Mouse (Mus musculus) kidney, postnatal 10 days (tissue): ENCODE measurements around the gene Dnase1l1.

Experiments used
- DNase-seq: peaks from one replicate; pipeline ENCODE4 v3.0.0; 2021; ENCODE audit warnings: mixed read lengths

Dnase1l1 gene

GRCm38 (mm10) chrX:74281732-74282394, at the start of gene Dnase1l1, which contains the start of gene Taz:
Dnase1l1 (minus strand) TSS chrX:74282337.
Taz (plus strand) TSS chrX:74281912.
- peak; percentile 88 for DNase-seq

DNA sequence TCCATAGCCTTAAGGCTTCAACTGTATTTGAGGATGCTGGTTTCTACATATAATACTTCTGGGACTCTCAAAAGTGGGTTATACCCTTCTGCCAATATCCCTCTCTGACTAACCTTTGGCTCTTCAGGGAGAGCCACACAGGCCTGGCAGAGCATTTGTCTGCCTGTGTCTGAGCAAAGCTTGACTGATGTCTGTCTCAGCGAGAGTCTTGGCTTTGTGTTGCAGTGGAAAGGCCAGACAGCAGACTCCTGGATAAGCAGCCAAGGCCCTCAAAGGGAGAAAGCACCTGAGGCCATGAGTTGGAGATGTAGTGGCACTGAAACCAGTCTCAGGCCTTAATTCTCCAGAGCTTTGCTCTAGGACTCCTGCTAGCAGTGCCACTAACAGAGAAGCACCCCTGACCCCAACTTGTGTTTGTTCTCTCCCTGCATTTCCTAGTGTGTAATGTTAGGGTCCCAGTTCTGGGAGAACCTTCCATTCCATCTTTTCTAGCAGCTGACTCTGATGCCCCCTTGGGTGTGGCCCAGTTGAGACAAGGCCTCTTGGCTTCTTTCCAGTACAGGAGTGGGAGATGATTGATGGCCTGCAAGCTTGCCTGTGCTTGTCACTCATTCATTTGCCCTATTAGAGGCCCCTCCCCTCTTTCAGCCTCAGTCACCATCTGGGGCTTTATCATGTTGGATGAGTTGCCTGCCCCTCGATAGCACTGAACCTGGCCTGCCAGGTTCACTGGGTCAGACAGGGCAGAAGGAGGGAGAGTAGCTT, 48.2 kb upstream of the Dnase1l1 start:
- no peak for DNase-seq

- DNase-seq: no peak
These were observed 47.1 kb upstream of the Dnase1l1 start for GRCm38 (mm10) chrX:74329215-74329671.

GRCm38 (mm10) chrX:74328725-74329161, 46.6 kb upstream of the Dnase1l1 start, which contains the start of gene Plxna3:
Plxna3 (plus strand) TSS chrX:74329066.
- peak; percentile 81 for DNase-seq

DNA sequence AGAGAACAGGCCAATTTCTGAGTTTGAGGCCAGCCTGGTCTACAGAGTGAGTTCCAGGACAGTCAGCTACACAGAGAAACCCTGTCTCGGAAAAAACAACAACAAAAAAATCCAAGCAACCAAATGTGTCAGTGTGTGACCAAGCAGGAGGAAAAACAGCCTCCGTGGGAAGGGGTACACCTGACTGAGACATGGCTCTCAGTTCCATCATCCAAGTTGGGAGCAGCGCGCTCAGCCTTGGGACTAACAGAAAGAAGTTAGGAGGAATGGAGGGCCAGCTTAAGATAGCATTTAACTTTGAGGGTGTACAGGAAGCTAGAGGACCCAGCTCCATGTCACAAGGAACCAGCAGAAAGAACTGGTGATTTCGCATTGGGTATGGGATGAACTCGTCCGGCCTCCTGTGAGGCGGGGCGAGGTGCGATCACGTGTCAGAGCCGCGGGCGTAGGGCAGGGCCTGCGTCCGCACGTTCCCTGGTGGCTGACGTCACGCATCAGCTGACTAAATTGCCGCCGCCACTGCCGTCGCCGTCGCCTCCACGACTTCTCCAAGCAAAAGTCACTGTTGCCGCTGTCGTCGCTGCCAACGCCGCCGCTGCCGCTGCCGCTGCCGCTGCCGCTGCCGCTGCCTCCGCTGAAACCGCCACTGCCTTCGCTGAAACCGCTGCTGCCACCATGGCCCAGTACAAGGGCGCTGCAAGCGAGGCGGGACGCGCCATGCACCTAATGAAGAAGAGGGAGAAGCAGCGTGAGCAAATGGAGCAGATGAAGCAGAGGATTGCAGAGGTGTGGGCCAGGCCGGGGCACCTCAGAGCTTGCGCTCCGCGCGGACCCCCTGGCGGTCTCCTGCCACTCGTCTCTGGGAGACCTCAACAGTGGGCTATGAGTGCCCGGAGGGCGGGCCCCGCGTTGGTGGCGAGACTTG, 30.7 kb upstream of the Dnase1l1 start, which contains the start of gene Fam50a:
Fam50a (plus strand) TSS at position 494 of the 925 bp plus-strand sequence.
- peak; percentile 94 for DNase-seq

GRCm38 (mm10) chrX:74304867-74305700, 22.9 kb upstream of the Dnase1l1 start, which contains the start of gene Gdi1:
Gdi1 (plus strand) TSS chrX:74304998.
- DNase-seq: peak; percentile 82

DNA sequence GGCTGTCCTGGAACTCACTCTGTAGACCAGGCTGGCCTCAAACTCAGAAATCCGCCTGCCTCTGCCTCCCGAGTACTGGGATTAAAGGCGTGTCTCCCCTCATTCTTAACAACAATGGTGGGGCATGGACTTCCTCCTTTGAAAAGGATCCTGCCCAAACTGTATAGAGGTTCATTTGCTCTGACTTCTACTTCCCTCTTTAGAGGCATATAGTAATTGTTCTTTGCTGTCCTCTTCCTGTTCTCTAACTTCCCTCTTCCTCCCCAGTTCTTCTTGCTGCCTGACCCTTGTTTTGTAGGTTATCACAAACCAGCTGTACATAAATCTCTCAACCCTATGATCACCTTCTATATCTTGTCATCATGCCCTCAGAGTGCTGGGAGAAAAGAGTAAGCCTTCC, 17.6 kb upstream of the Dnase1l1 start:
- DNase-seq: no peak

DNA sequence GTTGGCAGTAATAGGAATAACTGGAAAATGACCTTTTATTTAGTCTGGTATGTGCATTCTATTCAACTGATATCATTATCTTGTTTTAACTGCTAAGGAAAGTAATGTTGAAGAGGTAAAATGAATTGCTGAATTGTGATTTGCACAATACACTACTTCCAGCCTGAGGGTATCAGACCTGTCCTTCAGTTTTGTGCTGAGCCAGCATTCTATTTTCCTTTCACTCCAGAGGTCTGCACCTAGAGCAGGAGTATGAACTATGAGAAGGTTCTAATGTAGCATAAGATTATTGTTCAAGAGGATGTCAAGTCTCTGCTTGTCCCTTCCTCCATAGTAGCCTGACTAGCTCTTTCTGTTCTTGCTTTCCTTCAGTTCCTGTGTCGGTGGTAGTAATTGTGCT, 16.2 kb upstream of the Dnase1l1 start:
- no peak for DNase-seq

GRCm38 (mm10) chrX:74296538-74297448, 14.7 kb upstream of the Dnase1l1 start, which contains the start of gene Atp6ap1:
Atp6ap1 (plus strand) TSS chrX:74297097.
- DNase-seq: peak; percentile 95

DNA sequence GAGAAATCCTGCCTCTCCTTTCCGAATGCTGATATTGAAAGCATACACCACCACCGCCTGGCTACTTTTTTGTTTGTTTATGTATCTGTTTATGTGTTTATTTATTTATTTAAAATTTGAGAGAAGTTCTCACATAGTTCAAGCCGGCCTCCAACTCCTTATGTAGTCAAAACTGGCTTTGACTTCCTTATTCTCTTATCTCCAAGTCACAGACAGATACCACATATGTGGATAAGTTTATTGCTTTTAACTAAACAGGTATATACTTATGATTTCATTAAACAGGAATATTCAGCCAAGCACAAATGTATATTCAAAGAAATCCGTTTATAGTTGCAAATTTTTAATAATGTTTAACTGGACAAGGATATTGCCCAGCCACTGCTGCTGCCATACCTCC, 11.3 kb upstream of the Dnase1l1 start:
- DNase-seq: no peak

- no peak for DNase-seq
These were observed 928 bp upstream of the Dnase1l1 start for GRCm38 (mm10) chrX:74283092-74283437.

GRCm38 (mm10) chrX:74282395-74283091, 406 bp upstream of the Dnase1l1 start:
- peak; percentile 91 for DNase-seq

DNA sequence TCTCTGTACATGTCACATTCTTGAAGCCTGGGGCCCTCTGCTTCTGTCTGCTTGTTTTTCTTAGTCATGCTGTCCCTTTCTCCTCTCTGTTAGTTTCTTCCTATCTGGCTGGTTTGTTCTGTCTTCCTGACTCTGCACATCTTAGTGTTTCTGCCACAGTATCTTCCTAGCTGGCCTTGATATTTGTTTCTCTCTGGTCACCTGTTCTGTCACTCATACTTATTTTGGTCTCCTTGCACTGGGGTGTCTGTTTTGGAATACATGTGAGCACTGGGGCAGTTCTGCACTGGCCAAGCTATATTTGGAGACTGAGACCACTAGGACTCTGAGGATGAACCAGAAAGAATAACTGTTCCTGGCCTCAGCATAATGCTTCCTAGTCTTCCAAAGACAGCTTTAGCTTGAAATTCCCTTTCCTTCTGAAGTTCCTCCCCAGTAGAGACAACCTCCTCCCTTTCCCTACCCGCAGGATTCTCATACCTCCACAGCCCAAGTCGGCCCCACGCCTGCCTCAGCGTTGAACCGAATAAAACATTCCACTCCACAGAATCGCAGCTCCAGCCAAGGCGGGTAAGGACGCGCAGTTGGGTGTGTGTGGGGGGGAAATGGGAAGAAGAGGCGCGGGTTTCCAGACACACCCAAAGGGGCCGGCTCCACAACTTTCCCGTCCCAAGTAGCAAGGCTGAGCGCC, 951 bp downstream of the Dnase1l1 start:
- no peak for DNase-seq

- DNase-seq: no peak
These were observed 4.2 kb downstream of the Dnase1l1 start for GRCm38 (mm10) chrX:74277916-74278315.

DNA sequence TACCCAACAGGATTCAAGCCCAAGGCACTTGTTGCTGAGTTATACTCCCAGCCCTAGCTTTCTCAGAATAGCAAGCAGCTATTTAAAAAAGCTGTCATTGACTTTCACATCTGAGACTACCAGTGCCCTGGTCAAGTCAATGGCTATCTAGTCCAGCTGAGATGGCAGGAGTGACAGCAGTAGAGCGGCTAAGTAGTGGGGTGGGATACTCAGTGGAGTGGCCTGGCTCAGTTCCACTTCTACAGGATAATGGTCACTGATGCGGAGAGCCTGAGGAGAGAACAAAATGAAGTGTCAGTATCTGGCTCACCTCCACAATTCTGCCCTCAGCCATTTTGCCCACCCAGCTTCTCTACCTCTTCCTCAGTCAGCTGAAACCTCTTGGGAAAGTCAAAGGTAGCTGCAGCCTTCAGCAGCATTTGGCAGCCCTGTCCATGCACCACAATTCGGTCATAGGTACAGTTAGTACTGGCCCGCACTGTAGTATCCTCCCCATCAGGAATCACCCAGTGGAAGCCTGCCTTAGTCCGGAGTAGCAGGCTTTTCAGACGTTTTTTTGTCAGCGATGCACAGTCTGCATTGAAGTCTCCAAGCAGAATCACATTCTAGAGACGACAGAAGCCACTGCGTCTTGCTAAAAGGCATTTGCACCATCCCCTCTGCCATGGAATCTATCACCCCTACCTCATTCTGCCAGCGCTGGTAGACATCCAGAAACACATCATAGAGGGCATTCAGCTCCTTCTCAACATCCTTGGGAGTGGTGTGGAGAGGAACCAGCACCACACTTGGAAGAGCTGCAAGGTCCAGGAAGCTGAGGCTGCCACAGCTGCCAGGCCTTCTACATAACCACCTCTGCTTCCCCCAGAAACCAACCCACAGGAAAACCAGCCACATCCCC, 8.5 kb downstream of the Dnase1l1 start:
- no peak for DNase-seq

GRCm38 (mm10) chrX:74270902-74271551, 11.1 kb downstream of the Dnase1l1 start:
- peak; percentile 51 for DNase-seq

DNA sequence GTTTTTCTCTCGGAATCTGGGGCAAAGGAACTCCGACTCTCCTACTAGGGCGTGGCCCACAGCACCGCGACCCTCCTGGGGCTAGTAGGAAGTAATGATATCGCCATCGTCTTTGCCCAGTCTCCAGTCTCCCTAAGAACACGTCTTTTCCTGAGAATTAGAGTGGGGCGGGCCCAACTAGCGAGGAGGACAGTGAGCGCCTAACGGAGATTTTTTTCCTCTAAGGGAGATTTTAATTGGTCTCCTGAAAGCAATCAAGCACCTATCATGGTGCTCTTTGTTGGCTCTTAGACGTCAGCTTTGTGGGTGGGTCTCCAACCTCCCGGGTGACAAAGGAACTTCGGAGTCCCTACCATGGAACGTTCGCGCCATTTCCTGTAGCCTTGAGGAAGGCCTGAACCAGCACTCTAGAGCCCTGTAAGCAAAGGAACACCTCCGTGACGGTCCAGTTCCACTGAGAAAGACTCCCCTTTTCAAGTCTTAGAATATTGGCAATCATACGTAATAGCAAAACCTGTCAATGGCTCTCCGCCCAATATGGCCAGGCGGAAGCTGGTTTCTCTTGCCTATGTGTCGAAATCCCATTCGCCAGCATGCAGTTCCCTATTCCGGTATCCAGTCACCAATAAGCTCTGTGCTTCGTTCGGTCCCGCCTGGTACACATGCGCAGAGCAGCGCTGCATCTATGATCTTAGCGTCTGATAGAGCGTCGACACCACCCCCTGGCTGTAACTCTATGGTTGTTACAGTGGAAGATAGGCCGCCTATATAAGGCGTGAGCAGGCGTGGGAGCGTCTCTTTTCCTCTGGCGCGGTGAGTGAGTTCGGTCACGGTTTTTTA, 11.9 kb downstream of the Dnase1l1 start, which contains the start of gene Rpl10:
Rpl10 (plus strand) TSS at position 751 of the 840 bp plus-strand sequence.
- peak; percentile 92 for DNase-seq
